Mouse (Mus musculus) frontal cortex, adult (tissue): ENCODE results near the gene Chl1.

Experiments used
- ATAC-seq: cut with Nextera tagmentation; 2 replicates; pipeline ENCODE4 v1.9.2; 2017; ENCODE audit warnings: mild to moderate bottlenecking, moderate library complexity, mixed read lengths; ENCODE audit not compliant: low TSS enrichment

Chl1 gene

GRCm38 (mm10) chr6:103665677-103666316, 155.4 kb downstream of the Chl1 start:
- ATAC-seq, result peak; percentile 86

DNA sequence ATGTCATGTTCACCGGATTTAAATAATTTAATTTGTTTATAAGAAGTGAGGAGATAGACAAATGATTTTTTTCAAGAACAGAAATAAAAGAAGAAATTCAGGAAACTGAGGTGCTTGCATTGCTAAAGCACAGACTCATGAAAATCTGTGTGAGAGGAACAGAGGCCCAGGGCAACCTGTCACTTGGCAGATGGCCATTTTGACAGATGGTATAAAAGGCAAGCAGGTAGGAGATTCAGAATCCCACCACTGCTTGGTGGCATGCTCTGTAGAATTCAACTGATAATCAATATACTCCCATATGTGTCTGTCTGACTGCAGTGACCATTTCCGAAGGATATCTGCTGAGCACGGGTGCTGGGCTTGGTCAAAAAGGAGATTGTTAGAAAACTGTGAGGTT, 162.7 kb downstream of the Chl1 start:
- ATAC-seq, result no peak

- ATAC-seq, result peak; percentile 96
Observed at GRCm38 (mm10) chr6:103674332-103674731, 163.9 kb downstream of the Chl1 start.

DNA sequence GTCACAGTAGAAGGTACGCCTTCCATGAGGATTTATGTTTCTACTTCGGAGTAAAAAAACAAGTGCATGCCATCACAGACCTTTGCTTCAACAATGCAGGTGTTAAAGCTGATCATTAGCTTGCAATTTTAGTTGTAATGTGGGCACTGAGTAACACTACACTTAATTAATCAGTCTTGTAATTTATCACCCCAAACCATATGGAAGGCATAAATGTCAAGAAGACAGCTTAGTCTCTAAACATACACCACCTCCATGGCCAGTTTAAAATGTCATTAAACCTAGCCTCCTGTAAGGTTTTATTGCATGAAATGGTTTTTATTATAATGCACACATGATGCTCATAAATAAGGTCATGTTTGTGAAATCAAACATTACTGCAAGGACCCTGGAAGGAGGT, 164.8 kb downstream of the Chl1 start:
- ATAC-seq, result no peak

DNA sequence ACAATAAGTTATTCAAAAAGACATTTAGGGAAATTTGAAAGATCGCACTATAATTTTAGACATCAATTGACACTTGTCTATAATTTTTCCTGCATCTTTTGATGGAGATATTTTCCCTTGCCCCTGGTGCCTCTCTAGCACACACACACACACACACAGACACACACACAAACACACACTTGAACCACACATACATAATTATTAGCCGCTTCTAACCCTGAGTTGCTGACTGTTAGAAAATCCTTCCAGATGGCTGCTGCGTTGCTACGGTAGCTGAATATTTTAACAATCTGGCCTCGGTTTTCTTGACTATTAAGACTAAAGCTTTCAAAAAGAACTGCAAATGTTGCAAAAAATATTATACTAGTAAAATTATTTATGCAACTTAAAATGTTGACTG, 166.3 kb downstream of the Chl1 start:
- no peak for ATAC-seq

GRCm38 (mm10) chr6:103677072-103677471, 166.7 kb downstream of the Chl1 start:
- no peak for ATAC-seq

DNA sequence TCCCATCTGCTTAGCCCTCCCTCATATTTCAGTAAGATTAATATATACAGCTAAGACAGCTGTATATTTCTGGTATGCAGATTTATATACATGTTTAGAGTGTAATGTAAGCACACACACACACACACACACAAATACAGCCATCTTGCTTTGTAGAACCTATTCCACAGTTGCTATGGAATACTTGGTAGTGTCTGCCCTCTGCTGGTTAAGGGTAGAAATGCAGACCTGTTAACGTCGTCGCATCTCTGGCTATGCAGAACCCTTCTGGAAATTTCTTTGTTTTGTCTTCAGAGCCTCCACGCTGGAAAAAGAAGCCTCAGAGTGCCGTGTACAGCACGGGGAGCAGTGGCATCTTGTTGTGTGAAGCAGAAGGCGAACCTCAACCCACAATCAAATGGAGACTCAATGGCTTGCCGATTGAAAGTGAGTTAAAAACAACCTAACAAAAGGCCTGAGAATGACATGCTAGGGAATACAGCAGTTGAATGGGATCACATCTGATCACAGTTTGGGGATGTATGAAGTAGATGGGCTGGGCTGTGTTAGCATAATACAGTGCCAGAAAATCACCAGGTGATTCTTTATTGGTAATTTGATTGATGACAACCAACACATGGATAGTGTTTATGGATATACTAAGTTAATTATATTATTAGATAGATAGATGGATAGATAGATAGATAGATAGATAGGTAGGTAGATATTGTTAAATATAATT, 172.6 kb downstream of the Chl1 start:
- ATAC-seq, result peak; percentile 97

DNA sequence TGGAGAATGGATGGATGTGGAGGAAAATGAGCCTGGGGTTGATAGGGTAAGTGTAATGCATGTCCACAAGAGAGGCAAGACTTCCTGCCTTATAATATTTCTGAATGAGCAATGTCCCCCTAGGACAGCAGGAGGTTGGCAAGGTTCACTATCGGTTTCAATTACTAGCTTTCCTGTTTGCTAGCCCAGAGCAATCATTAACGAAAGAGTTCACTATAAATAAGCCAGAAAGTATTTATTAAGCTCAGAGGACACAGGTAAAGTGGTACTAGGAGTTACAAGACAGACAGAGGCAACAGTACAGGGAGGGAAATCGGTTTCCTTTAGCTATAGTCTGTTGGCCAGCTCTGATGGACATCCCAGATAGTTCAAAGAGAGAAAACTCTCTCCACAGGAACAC, 182.1 kb downstream of the Chl1 start:
- ATAC-seq, result no peak

GRCm38 (mm10) chr6:103697349-103698028, 187.1 kb downstream of the Chl1 start:
- peak; percentile 76 for ATAC-seq

DNA sequence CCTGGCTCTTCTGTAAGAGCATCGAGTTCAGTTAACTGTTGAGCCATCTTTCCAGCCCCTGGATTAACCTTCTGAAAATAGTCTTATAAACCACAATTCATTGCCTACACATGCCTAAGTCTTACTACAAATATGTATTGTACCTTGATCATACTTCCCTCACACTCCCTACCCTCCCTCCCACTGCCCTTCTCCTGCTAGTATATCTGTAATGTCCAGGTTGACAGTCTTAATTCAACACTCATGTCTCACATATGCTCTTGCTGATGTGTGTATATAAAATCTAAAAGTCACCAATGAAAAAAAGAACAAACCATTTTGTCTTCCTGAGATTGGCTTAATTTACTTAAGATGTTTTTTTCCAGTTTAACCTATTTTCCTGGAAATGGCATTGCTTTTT, 189.1 kb downstream of the Chl1 start:
- no peak for ATAC-seq

- ATAC-seq, result no peak
Observed at GRCm38 (mm10) chr6:103699895-103700294, 189.5 kb downstream of the Chl1 start.

- ATAC-seq, result no peak
Observed at GRCm38 (mm10) chr6:103700336-103700735, 189.9 kb downstream of the Chl1 start.

GRCm38 (mm10) chr6:103706366-103706765, 196.0 kb downstream of the Chl1 start:
- no peak for ATAC-seq

- ATAC-seq, result no peak
Observed at GRCm38 (mm10) chr6:103739291-103739690, 228.9 kb downstream of the Chl1 start.

DNA sequence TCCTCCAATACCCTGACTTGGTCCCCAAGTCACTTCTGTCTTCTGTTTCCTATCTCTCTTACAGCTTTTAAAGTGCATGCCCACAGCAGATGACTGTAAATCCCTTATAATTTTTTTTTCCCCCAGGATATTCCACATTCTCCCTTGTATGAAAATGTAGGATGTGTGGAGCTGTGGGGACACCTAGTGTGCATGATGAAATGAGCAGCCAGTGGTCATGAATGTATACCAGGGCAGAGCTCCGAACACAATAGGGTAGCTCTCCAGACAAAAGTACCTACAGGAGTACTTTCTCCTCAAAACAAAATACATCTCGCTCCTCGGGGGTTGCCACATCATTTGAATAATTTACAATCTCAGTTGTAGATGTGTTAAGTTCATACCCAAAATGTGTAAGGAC, 232.4 kb downstream of the Chl1 start:
- ATAC-seq, result peak; percentile 93

- ATAC-seq, result peak; percentile 58; the same call in 1 of the 2 replicates
Observed at GRCm38 (mm10) chr6:103746103-103746502, 235.7 kb downstream of the Chl1 start.

DNA sequence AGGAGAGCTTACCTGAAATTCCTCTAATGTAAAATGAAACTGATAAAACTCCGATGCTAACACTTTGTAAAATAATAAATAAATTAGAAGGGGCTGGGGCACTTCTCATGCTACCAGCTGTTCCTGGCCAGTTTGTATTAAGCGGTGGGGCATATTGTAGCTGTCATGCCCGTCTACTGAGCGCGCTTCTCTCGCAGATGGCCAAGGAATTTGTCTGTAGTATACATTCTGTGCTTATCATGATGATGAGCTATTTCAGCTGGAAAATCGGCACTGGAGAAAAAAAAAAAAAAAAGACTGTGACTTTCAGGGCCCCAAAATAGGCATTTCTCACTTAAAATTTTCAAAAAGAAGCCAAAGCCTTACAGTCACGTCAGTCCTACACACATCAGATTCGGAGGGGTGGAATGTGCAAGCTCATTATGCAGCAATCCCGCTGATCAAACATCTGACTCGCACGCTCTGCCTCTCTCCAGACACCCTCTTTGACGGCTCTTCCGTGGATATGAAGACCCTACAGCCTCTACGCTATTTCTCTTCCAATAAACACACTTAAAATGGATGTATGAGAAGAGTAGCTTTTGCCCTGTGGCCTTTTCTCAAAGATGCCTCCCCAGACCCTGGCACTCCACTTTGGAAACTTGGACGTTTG, 238.9 kb downstream of the Chl1 start:
- peak; percentile 94 for ATAC-seq

- ATAC-seq, result no peak
Observed at GRCm38 (mm10) chr6:103753891-103754290, 243.5 kb downstream of the Chl1 start.

DNA sequence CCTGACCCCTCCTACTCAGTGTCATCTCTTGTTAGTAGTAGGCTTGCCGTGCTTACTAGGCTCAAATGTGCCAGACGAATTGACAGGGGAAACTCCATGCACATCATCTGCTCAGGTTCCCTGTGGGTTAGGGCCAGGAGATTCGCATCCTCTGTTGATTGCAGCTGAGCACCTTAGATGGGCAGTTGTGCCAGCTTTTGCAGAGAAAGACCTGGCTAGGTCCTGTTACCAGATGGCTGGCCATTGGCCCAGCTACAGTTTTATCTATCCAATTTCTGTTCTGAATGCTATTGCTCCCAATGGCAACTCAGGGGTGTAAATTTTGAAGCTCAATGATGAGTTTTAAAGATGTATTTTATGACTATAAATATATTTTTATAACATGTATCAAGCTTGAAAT, 256.4 kb downstream of the Chl1 start:
- no peak for ATAC-seq

GRCm38 (mm10) chr6:103781058-103781457, 270.7 kb downstream of the Chl1 start:
- no peak for ATAC-seq

- ATAC-seq, result no peak
Observed at GRCm38 (mm10) chr6:103791077-103791632, 280.8 kb downstream of the Chl1 start.

GRCm38 (mm10) chr6:103795241-103795640, 284.9 kb downstream of the Chl1 start:
- ATAC-seq, result no peak
